Mouse (Mus musculus) layer of hippocampus, adult 18-20 months (tissue): Measurements from ENCODE around the gene Arsj. TPM values are rescaled to one million over a fixed set of nuclear protein-coding genes. Genes with fewer than 3 reads are reported as not detected.

Experiments used
- DNase-seq, 2 experiments: peaks; one replicate each; pipeline ENCODE4 v3.0.0; 2022; ENCODE audit warnings: low spot score in 2 of 2
- long read RNA-seq: library from polyadenylated mRNA; stranded (forward); transcript quantifications from one replicate; pipeline ENCODE4 v2.0.0, GENCODE M21; 2021
- total RNA-seq, 2 experiments: library from RNA; stranded (reverse); gene quantifications; 2 replicates each; pipeline ENCODE4 v1.2.3; 2021

Gene Arsj
- 1 to 10 TPM; 3.9 to 4.2 TPM for total RNA-seq
- long read RNA-seq, partial matches to known transcripts: 0 of 6 reads
- long read RNA-seq, other reads (novel, unspliced or antisense): 4 of 6 reads

DNA sequence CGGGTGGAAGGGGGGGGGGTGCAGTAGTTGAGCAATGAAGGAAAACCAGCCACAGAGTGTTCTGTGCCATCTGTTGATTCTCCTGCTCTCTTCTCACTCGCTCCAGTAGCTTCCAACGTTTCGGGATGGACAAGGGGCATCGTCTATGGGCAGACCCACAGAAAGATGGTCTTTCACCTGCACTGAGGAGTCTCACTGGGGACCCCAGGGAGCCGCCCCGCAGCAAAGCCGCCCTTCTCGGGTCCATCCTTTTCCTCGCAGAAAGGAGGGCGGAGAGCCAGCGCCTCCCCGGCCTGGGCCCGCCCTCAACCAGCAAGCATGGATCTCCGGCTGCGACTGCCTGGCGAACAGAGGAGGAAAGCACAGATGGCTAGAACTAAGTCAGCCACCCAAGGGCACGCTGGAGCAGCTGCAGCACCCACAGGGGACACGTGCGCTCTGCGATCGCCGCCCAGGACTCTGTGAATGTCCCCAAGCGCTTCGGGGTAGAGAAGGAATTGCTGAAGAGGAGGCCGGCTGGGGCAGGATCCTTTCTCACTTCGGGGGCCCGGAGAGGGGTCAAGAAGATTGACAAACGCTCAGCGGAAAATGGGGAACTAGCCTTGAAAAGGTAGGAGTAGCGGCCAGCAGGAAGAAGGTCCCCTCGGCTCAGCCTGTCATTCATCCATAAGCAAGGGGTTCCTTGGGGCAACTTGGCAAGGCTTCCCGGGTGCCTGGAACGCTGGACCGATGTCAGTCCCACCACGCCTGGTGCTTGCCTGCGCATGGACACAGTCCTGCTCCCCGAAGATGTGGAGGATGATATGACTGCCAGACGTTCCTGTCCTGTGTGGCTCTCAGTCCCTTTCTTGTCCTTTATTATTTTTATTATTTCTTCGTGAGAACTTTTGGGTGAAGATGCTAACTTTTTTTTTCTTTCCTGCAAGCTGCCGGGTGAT is at the start of gene Arsj:
Gene Arsj (plus strand): TSS at position 117 of the 938 bp plus-strand sequence.
- DNase-seq: peak; percentile 36 to 73

DNA sequence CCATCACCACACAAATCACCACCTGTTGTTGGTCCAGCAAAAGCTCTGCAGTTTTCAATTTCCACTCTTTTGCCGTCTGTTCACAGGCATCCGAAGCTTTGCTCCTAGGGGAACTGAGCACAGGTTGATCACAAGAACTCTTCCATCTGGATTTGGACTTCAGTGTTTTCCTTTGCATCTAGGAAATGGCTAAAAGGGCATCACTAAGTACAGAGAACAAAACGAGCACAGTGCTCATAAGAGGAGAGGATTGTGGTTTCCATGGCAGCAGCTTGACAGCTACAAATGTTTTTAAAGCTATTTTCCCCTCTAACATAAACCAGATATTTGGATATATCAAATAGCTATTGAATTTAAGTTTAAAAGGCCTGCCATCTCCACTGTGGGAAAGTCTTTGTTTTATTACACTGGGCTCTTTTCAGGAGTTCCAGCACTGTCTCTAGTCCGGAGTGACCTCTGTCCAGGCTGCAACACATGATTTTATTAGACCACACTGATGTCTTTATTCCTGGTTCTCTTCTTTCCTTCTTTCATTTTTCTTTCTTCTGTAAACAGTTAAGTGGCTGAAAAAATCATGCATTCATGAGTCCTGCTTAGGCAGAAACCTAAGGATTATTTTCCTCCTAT is 38.5 kb upstream of the Arsj start:
- peak in 1 of 2 experiments; percentile 1 for DNase-seq

DNA sequence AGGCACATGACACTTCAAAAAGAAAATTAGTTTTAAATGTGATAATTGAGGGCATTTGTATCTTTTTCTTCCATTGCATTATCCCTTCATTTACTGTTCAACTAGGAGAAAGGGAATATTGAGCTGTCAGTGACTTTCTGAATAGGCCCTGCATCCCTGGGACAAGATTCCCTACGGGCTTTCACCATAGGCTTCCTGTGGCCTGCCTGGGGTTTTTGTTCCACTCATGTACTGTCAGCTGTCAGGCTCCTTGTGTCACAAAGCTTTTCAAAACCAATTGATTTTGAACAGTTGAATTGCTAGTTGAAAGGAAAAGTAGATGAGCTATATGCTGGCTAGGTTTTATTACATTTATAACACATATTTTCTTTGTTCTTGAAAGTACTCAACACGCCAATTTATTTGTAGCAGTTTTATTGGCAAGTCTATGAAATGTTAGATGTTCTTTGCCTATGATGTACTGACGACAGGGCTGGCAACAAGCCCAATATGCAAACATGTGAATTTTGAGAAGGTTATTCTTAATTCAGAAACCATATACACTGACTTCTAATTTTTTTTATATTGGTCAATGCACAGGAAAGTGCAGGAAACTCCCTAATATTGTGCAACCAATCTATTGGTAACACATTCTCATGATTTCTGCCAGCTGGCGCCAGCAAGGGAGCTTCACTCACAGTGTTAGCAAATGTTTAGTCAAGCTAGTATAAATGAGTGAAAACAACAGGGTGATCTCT is 37.4 kb upstream of the Arsj start:
- DNase-seq: peak; percentile 26 to 36

DNA sequence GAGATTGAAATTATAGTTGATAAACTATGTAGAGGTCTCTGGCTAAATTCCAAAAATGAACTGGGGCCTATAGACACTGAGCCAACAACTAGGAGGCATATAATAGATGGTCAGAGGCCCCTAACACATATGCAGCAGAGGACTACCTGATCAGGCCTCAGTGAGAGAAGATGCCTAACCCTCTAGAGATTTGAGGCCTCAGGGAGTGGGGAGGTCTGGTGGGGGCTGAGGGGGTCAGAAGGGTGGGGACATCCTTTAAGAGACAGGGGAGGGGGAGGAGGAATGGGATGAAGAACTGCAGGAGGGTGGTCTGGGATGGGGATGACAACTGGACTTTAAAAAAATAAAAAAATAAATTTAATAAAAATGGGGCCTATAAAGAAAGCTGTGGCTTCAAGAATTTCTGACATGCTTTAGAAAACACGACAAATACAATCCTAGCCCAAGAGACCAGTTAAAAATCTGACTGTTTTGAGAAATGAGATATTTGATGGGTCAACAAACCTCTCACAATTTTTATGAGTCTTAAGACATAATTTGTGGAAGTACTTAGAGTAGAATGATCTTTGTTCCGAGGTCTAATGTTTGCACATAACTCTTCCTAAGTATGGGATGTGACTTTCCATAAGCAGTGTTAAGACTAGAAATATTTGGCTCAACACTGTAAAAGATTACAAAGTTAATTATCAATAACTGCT is 36.7 kb upstream of the Arsj start:
- DNase-seq: no peak

DNA sequence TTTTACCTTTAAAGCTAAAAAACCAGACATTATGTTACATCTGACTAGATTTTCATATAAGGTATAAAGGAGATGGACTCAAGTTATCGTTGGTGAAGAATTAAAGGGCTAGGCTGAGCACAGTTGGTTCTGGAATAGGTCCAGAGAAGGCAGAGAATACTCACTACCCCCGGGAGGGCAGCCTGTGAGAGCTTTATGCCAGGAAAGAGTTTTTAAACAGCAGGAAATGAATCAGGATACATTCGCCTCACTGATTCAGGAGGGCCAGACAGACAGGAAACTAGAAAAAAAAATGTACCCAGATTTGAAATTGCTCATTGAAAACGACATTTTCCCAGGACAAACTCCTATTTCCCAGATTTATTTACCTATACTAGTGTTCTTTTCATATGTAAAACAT is 28.2 kb upstream of the Arsj start:
- no peak for DNase-seq

DNA sequence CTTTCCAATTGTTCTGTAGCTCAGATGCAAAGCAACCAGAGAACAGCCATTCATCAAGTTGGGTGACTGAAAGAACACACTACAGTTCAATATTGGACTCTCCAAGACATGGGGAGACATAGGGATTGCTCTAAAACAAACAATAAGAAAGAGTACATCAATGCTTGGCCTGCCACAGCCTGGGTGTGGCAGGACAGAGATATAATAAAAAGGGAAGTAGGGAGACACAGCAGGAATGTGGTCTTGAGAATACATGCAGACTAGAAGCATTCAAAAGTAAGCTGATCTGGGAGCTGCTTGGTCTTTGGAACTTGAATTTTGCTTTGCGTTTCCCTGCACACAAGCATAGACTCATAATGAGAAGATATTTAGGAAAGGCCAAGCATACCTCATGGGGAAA is 18.7 kb upstream of the Arsj start:
- no peak for DNase-seq

DNA sequence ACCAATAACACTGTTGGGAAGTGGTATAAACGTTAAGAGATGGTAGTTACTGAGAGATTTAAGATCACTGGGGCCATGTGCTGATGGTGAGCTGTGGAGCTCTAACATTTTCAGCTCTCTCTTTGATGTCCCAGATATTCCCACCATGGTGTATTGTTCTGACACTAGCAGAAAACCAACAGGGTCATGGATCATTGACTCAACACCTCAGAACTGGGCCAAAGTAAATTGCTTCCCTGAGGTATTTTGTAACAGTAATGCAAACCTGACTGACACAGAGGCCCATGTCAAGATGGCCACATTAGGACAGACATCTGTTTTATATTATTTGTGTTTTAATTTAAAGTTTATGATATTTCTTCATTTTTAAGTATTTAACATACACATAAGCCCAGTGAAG is 3.7 kb upstream of the Arsj start:
- DNase-seq: no peak

DNA sequence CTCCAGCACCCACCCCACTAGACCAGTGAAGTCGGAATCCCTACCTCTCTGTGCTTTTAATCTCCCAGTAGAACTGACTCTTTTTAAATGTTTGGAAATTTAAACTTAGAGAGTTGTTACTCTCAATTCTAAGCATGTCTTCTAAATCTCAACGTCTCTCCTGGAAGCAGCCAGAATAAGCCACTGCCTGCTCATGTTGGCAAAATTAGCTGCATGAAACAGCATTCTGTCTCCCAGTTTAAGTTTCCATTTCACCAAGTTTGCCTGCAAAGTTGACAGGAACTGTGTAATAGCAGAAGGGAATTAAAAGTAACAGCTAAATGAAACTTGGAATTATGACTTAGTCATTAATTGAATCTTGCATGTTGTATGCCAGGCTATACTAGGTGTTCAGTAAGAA is 1.1 kb upstream of the Arsj start:
- DNase-seq: no peak

DNA sequence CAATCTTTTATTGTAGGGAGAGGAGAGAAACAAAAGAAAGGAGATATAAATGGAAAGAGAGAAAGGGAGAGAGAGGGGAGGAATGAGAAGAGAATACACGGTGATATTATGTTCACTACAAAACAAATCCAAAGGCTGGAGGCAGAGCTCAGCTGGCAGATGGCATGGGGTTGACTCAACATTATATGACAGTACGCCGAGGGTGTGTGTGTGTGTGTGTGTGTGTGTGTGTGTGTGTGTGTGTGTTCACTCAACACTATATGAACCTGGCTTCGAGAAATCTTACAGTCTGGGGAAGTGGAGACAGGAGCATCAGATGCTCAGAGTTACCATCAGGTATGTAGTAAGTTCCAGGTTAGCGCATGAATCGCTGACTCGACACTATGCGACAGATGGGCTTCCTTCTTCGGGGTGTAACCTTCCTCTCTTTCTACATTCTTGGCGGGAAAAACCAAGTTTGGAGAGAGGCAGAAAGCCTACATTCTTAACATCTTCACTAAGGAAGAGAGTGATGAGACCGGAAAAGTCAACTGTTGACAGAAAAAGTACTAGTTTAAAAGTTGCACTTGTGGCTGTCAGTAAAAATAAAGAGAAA is 456 bp upstream of the Arsj start:
- peak; percentile 28 to 75 for DNase-seq

DNA sequence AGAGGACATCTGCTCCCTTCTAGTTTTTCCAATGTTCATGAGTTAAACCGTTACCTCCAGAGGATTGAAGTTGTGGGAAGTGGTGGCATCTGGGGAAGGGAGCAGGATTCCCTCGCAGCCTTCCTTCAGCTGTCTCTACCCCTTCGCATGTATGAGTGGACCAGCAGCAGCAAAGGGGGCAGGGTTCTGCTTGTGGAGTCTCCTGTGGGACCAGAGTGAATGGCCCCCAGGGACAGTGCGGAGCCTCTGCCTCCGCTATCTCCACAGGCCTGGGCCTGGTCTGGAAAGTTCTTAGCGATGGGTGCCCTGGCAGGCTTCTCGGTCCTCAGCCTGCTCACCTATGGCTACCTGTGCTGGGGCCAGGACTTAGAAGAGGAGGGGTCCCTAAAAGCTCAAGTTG is 1.1 kb downstream of the Arsj start:
- DNase-seq: no peak

DNA sequence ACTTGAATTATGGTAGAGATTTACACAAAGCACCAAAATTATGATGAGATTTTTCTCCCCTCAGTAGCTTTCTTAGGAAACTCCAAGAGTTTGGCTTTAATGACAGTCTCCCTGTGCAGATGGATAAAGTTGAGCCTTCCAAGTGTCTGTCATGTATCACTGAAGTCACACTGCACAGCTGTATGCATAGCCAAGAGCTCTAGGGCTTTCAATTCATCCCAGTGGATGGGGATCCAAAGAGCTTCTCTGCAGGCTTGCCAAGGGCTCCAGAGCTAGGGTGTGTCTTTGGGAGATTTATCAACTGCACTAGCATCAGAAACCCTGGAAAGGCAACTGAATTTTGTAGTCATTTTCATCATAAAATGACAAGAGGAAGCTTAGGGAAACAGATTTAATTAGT is 7.1 kb downstream of the Arsj start:
- DNase-seq: no peak

DNA sequence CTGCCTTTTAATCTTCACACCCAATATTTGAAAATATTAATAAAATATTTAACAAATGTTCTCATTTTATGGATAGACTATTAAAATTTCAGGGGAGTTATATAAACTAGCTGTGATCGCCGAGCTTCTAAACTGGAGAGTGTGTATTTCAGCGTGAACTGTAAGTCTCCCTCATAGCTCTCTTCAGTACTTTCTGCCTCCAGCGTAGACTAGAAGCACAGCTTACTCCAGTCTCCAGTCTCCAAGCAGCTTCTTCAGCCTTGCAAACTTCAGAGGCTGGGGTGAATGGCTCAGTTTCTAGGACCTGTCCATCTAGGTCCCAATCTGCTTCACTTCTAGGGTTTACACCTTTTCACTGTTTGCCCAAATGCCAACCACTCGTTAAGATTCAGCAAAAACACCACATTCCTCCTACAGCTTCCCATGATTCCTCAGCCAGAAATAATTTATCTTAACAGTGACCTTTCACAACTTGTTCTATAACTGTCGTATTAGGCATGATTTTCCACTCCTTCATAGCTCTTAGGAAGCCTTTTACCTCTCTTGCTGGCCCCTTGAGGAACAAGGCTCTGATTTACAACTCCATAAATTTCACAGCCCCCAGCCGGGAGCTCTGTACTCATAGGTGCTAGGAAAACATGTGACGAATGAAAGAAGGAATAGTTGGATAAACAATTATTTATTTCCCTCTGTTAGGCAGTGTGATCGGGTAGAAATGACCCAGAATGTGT is 9.5 kb downstream of the Arsj start:
- DNase-seq: no peak

DNA sequence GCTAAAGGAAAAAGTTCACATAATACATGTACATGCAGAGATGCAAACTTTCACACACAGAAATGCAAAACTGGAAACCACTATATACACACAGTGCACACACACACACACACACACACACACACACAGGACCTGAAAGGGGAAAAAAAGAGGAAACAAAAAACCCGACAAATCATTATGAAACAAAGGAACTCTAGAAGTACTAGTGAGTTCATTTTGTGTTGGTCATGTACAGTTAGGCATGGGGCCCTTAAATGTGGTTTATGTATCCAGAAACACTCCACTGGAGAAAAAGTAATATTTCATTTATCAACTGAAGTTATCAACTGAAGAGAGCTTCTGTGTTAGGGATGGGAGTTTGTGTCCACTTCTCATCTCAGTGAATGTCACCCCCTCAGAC is 10.2 kb downstream of the Arsj start:
- no peak for DNase-seq

DNA sequence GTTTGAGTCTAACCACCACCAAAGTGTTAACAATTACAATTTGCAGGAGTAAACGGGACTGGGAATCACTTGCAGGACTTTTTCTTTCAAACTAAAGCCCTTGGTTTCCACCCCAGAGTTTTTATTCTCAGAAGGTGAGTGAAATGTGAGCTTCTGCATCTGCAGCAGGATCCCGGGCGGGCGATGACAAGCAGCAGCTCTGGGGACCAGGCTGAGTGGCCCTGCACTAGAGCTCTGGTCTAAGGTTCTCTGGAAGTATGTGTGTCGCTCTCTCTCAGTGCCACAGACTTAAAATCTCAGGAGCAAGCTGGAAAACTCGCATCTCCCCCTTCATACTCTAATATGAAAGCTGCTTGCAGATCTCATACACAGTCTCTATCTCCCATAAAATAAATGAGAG is 15.8 kb downstream of the Arsj start:
- no peak for DNase-seq

DNA sequence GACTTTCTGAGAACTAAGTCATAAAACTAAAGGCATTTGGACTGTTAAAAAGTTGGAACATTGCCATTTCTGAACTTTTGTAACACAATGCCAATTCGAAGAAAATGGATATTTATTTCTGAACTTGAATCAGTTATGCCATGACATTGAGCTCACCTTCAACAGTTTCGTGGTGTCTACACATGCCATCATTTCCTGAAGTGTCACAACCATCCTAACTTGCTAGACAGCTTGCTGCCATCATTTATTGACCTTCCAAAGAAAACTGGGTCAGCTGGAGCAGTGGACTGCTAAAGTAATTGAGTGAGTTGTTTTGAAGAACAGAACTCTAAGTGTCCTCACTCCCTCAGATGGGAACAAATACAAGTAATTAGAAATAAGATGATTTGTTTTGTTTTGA is 16.2 kb downstream of the Arsj start:
- DNase-seq: no peak

DNA sequence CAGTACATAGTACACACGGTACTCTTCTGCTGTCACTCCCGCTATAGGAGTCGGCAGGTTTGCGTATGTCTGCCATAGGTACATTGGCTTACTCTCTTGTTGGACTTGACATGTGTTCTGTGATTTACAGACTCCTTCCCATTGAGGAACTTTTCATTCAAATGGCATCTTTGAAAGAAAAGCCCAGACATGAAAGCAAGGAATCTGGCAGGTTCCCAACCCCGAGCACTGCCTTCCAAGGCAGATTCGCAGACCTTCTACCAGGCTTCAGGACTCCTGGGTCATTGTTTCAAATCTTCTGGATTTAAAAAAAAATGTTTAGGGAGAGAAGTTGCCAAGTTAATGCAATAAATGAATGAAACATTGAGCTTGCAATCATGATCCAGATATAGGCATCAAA is 19.8 kb downstream of the Arsj start:
- DNase-seq: no peak

DNA sequence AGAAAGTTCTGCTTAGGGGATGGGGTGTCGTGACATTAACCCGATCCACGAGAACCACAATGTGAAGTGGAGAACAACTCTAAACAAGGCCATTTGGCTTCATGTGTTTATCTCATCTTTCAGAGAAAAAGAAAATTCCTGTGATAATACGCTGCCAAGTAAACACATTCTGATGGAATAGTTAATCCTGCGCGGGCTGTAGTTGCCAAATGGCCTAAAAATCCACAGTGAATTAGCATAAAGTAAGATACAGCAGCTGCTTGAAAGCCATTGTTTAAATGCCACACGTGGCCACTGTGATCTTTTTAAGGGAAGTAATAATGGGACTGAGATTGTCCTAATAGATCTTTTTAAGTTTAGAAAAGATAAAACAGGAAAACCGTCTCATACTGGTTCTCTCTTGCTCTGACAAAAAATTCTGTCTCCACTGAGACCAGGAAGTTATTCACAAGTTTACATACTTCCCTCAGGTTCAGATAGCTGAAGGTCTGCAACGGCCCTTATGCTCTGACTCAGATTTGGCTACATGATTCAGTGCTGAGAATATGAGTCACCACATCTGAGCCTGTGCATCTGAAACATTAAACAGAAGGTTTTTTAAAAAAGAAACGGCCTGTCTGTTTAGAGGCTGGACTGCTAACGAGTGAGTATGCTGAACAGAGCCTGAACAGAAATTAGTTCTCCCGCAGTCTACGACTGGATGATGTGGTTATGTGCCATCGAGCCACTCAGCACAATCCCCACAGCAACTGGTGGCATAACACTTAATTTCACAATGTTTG is 21.4 kb downstream of the Arsj start:
- peak; percentile 11 to 51 for DNase-seq

DNA sequence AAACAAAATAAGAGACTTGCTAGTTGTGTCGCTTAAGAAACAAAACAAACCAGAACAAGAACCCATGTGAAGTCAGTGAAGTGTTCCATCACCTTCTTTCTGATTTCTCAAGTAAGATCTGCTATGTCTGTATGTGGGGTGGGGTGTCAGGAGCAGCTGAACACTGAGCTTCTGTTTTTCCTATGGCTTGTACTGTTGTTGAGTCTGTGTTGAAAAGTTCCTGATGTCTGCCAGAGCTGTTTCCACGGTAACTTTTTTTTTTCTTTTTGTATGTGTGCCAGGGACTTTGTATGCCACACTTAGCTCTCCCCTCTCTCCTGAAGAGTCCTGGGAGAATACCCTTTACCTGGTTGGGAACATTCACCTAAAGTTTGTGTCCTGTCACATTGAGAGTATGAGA is 34.0 kb downstream of the Arsj start:
- DNase-seq: no peak

DNA sequence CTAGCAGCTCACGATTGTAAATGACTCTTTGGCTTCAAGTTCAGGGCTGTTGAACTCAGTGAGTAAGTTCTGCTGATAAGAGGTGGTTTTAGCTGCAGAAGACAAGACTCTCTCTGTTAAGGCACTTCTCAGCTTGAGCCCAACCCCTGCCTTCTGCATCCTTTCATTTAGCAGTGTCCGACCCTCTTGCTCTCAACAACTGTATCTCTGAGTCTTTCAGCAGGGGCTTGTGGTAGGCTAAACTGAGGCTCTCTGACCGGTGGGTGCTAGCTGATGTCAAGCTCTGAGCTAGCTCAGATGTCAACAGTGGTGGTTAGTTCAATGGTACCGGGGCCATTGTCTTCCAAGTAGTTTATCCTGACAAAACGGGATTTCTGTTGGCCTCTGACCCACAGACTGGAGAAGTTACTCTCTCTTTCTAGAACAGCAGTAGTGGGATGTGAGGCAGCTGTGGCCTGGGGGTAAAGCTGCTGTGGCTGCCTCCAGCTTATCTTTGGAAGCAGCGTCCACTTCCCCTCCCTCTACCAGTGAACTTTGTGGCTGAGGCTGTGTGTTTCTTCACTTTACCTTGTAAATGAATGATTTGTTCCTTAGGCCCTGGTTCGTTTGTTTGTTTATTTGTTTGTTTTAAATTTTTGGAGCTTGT is 34.6 kb downstream of the Arsj start:
- DNase-seq: no peak
